Comparison of ENCODE assay signal across 28 mouse cellular contexts in the genomic region with DNA sequence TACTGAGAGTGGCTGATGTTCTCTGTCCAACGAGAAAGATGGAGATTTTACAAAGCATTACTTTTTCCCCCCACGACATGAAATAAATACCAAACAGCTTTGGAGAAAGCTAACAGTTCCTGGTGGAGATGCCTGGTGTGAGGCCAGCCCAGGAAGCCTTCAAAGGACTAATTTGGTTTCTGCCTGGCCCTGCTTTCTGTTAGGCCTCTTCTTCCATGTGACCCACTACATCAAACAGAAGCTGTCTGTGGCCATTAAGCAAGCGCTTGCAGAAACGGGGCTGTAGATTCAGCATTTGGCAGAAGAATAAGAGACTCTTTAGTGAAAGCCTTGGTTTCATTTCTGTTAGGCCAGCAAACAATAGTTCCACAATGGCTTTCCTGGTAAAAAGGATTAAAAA. TPM values are rescaled to one million over a fixed set of nuclear protein-coding genes. Genes with fewer than 3 reads are reported as not detected.
DNase-seq lines count a peak whose midpoint lies in the region; ATAC-seq and TF ChIP-seq lines count a peak whose summit lies in the region.
"Had no signal": no experiment of that assay in that cellular context is flagged by ENCODE, and none has a peak within 500 bp of the region (broad histone marks: within the 10 kb centered on the region; RNA-seq: fewer than 3 reads in every experiment).

No protein-coding gene starts in this region.

- no peaks in the 10 kb centered on the region for H3K27me3 ChIP-seq in hindbrain, postnatal 0 days (ENCODE audit: insufficient read depth, low read length)
- no peaks in the 10 kb centered on the region for H3K27me3 ChIP-seq in midbrain, embryonic 11.5 days (ENCODE audit: control insufficient read depth, insufficient read depth, low read length)
- H3K27me3 ChIP-seq: embryonic facial prominence, embryonic 13.5 days; forebrain, embryonic 12.5 days; forebrain, embryonic 15.5 days; hindbrain, embryonic 12.5 days; intestine, embryonic 15.5 days; Patski had no signal

- TF ChIP-seq CTCF in layer of hippocampus, adult 2 months (conservative IDR thresholded peaks at IDR 0.05), result no peak
- TF ChIP-seq CTCF in hindbrain, postnatal 0 days (IDR thresholded peaks at IDR 0.05; ENCODE audit: low read depth), result no peak

- no peak for ATAC-seq in hindbrain, postnatal 0 days
- ATAC-seq in midbrain, embryonic 11.5 days (ENCODE audit: low FRiP score), result no peak
- ATAC-seq: CD4-positive, CD25-positive, alpha-beta regulatory T cell, adult 4 months; forebrain, embryonic 15.5 days; intestine, embryonic 15.5 days; Patski had no signal

- DNase-seq in layer of hippocampus, adult 2 months (ENCODE audit: low spot score in 2 of 2), result no peak
- DNase-seq in layer of hippocampus, postnatal 36 days, result no peak
- peak; percentile 30 for DNase-seq in Muller cell, postnatal 12 days (ENCODE audit: inconsistent ontology term)
- peak; percentile 39 for DNase-seq in brain, adult 2 months (ENCODE audit: low read depth, low spot score)
- no peak for DNase-seq in right cerebral cortex, postnatal 36 days (ENCODE audit: low spot score in 2 of 2)
- no peak for DNase-seq in hindbrain, postnatal 0 days (ENCODE audit: low spot score)
- no peak for DNase-seq in midbrain, embryonic 11.5 days (ENCODE audit: low spot score, missing footprints)
- DNase-seq: adrenal gland, postnatal 10 days; adrenal gland, postnatal 36 days; cerebellum, adult 11-12 months; cerebellum, adult 9-10 months; cerebellum, postnatal 14 days; embryo, embryonic 11 days; gastrocnemius, adult 2 months; gastrocnemius, postnatal 14 days; kidney, adult 11 months had no signal

- H3K9me3 ChIP-seq in hindbrain, postnatal 0 days (ENCODE audit: low read length), result no peaks in the 10 kb centered on the region
- H3K9me3 ChIP-seq in midbrain, embryonic 11.5 days (ENCODE audit: control insufficient read depth, low read length), result no peaks in the 10 kb centered on the region
- H3K9me3 ChIP-seq: embryonic facial prominence, embryonic 10.5 days; embryonic facial prominence, embryonic 13.5 days; forebrain, embryonic 12.5 days; forebrain, embryonic 15.5 days; hindbrain, embryonic 12.5 days; hindbrain, embryonic 15.5 days; intestine, embryonic 15.5 days had no signal

- WGBS in macrophage (ENCODE audit: missing documents), result 68% methylated on average over 4 of the region's 4 CpGs
- WGBS in hindbrain, postnatal 0 days, result 73% methylated on average over 4 of the region's 4 CpGs
- 78% methylated on average over 4 of the region's 4 CpGs for WGBS in midbrain, embryonic 11.5 days

- H3K27ac ChIP-seq in layer of hippocampus, adult 2 months, result 0 out of 2 replicates have a peak overlapping the region, but pooled peaks have one; percentile 25
- peak overlapping the region; percentile 32 for H3K27ac ChIP-seq in macrophage
- H3K27ac ChIP-seq in hindbrain, postnatal 0 days, result no peak overlapping the region
- no peak overlapping the region for H3K27ac ChIP-seq in midbrain, embryonic 11.5 days (ENCODE audit: low read depth, low read length)
- H3K27ac ChIP-seq: embryonic facial prominence, embryonic 10.5 days; embryonic facial prominence, embryonic 13.5 days; forebrain, embryonic 12.5 days; forebrain, embryonic 15.5 days; gastrocnemius, adult 2 months; hindbrain, embryonic 12.5 days; hindbrain, embryonic 15.5 days; intestine, embryonic 15.5 days had no signal

- H3K9ac ChIP-seq in hindbrain, postnatal 0 days (replicated peaks; ENCODE audit: low read length), result no peak overlapping the region
- no peak overlapping the region for H3K9ac ChIP-seq in midbrain, embryonic 11.5 days (ENCODE audit: low read length)
- H3K9ac ChIP-seq: embryonic facial prominence, embryonic 13.5 days; forebrain, embryonic 12.5 days; forebrain, embryonic 15.5 days; hindbrain, embryonic 12.5 days; hindbrain, embryonic 15.5 days; intestine, embryonic 15.5 days had no signal

- no peaks in the 10 kb centered on the region for H3K4me1 ChIP-seq in hindbrain, postnatal 0 days (ENCODE audit: insufficient read depth, low read length)
- H3K4me1 ChIP-seq in midbrain, embryonic 11.5 days (ENCODE audit: control insufficient read depth, insufficient read depth, low read length), result no peaks in the 10 kb centered on the region
- H3K4me1 ChIP-seq: embryonic facial prominence, embryonic 10.5 days; embryonic facial prominence, embryonic 13.5 days; forebrain, embryonic 15.5 days; hindbrain, embryonic 12.5 days; hindbrain, embryonic 15.5 days; intestine, embryonic 15.5 days had no signal

- H3K4me2 ChIP-seq in hindbrain, postnatal 0 days (ENCODE audit: low read depth, low read length), result no peak overlapping the region
- H3K4me2 ChIP-seq in midbrain, embryonic 11.5 days, result no peak overlapping the region
- H3K4me2 ChIP-seq: embryonic facial prominence, embryonic 13.5 days; forebrain, embryonic 12.5 days; forebrain, embryonic 15.5 days; heart, embryonic 11.5 days; hindbrain, embryonic 12.5 days; hindbrain, embryonic 15.5 days; intestine, embryonic 15.5 days had no signal

- H3K79me2 ChIP-seq in macrophage (ENCODE audit: inconsistent target), result no peaks in the 10 kb centered on the region

- H3K4me3 ChIP-seq in layer of hippocampus, adult 2 months, result no peak overlapping the region
- no peak overlapping the region for H3K4me3 ChIP-seq in macrophage (ENCODE audit: inconsistent target)
- H3K4me3 ChIP-seq in hindbrain, postnatal 0 days (ENCODE audit: low read length), result no peak overlapping the region
- H3K4me3 ChIP-seq in midbrain, embryonic 11.5 days (ENCODE audit: low read depth, low read length), result no peak overlapping the region
- H3K4me3 ChIP-seq: embryonic facial prominence, embryonic 10.5 days; embryonic facial prominence, embryonic 13.5 days; erythroblast, embryonic 14.5 days; forebrain, embryonic 12.5 days; forebrain, embryonic 15.5 days; gastrocnemius, adult 2 months; hindbrain, embryonic 12.5 days; hindbrain, embryonic 15.5 days; intestine, embryonic 15.5 days had no signal

- H3K36me3 ChIP-seq in macrophage (ENCODE audit: inconsistent target), result no peaks in the 10 kb centered on the region
- H3K36me3 ChIP-seq in hindbrain, postnatal 0 days (ENCODE audit: insufficient read depth, low read length), result no peaks in the 10 kb centered on the region
- H3K36me3 ChIP-seq in midbrain, embryonic 11.5 days (ENCODE audit: control insufficient read depth, insufficient read depth, low read length), result no peaks in the 10 kb centered on the region
- H3K36me3 ChIP-seq: embryonic facial prominence, embryonic 10.5 days; embryonic facial prominence, embryonic 13.5 days; forebrain, embryonic 12.5 days; forebrain, embryonic 15.5 days; hindbrain, embryonic 12.5 days; hindbrain, embryonic 15.5 days; intestine, embryonic 15.5 days had no signal

RNA-seq across cellular contexts. Expression of a gene that starts 8.9 kb away (rescaled TPM):
- total RNA-seq in layer of hippocampus, adult 2 months (2021), result 10 to 100 TPM; 58.0 to 61.0 TPM
- 10 to 100 TPM; 61.7 to 70.3 TPM for total RNA-seq in layer of hippocampus, postnatal 36 days (2021)
- total RNA-seq in macrophage (2018; cell fraction: chromatin; rRNA removed), result 100 to 1,000 TPM; 190 to 627 (median 375) TPM
- total RNA-seq in macrophage (2018; cell fraction: cytosol; rRNA removed), result 100 to 1,000 TPM in 5 of 26 experiments, 10 to 100 TPM in 21; 53.0 to 119 (median 86.7) TPM
- 100 to 1,000 TPM; 141 to 415 (median 213) TPM for total RNA-seq in macrophage (2018; cell fraction: nucleus; rRNA removed)
- 52.3 to 82.4 TPM (median 64.2 TPM) in 3 replicates for polyA plus RNA-seq in macrophage (2018)
- total RNA-seq in hindbrain, postnatal 0 days (2014; rRNA removed), result 44.5 and 53.7 TPM in 2 replicates
- 14.2 and 15.2 TPM in 2 replicates for polyA plus RNA-seq in hindbrain, postnatal 0 days (2015; fragmentation: Nextera tagmentation; extraction: Ambion mirVana)
- 22.9 and 25.8 TPM in 2 replicates for polyA plus RNA-seq in midbrain, embryonic 11.5 days (2014; fragmentation: Nextera tagmentation; extraction: Ambion mirVana)

Comparison
In these comparisons a context has a peak if more than half of its experiments do, and no peak if none do; other contexts are left out.
1. DNase-seq: peak in Muller cell, postnatal 12 days (single experiment) and brain, adult 2 months (single experiment); none in layer of hippocampus, adult 2 months (0 of 2), layer of hippocampus, postnatal 36 days (0 of 2), right cerebral cortex, postnatal 36 days (0 of 2), hindbrain, postnatal 0 days (single experiment) and midbrain, embryonic 11.5 days (single experiment).
2. H3K27ac ChIP-seq: peak in layer of hippocampus, adult 2 months (single experiment) and macrophage (single experiment); none in hindbrain, postnatal 0 days (single experiment) and midbrain, embryonic 11.5 days (single experiment).